Mouse (Mus musculus): ENCODE results near the gene Pdyn. TPM values are rescaled to one million over a fixed set of nuclear protein-coding genes. Genes with fewer than 3 reads are reported as not detected.

Gene Pdyn
- polyA plus RNA-seq (2014; fragmentation: Illumina TruSeq; extraction: RNeasy Lipid Tissue Mini Kit (QIAGEN cat#74804); ENCODE audit: low read depth, low replicate concordance): not detected

DNA sequence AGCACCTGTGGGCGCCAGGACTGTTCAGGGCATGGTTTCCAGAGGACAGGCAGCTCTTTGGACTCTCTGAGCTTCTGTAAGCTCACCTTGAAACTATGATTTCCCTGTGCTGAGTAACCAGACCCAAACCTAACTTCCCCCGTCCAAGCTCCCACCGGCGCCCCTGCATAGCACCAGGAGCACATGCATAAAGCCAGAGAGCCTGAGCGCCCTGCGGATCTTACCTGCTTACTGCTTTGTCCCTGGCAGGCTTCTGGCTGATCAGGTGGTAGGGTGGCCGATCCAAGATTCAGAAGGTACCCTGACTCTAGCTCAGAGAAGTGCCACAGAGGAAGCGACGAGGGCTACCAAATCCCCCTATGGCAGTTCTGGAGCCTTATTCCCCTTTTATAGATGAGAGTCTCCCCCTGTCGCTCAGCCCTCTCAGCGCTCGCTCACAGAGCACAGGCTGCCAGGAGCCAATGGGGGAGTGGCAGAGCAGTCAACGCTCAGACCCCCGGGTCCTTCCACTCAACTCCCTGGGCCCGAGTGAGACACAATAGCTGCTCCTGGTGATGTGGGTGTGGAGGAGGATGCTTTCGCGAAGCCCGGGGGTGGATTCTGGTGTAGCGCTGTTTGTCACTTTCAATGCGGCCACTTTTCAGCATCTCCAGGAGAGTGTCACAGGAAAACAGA, at the start of gene Pdyn:
Pdyn (minus strand) TSS at position 361 of the 675 bp plus-strand sequence.

Other genes with a start within 250 kb of the Pdyn start
- not detected for gene F830045P16Rik, start 163.2 kb downstream of the Pdyn start, polyA plus RNA-seq (2014; fragmentation: Illumina TruSeq; extraction: RNeasy Lipid Tissue Mini Kit (QIAGEN cat#74804); ENCODE audit: low read depth, low replicate concordance)
- gene Sirpa, start 107.0 kb downstream of the Pdyn start, polyA plus RNA-seq (2014; fragmentation: Illumina TruSeq; extraction: RNeasy Lipid Tissue Mini Kit (QIAGEN cat#74804); ENCODE audit: low read depth, low replicate concordance): 33.5 TPM
- 15.2 TPM for gene Stk35, start 100.7 kb upstream of the Pdyn start, polyA plus RNA-seq (2014; fragmentation: Illumina TruSeq; extraction: RNeasy Lipid Tissue Mini Kit (QIAGEN cat#74804); ENCODE audit: low read depth, low replicate concordance)